Mouse (Mus musculus) spleen, adult 2 months (tissue): ENCODE measurements at regions not wholly inside any gene's neighbourhood (a gene's known extent, or its start where the extent isn't known, plus 50 kb on each side); places are given as distances from the start of the nearest gene placed in this dataset.

Source experiments
- CTCF ChIP-seq: fragments of 200-500 bp; IDR thresholded peaks from 2 replicates; pipeline ENCODE4 v1.5.1; 2011; ENCODE audit warnings: mild to moderate bottlenecking, inconsistent platforms; ENCODE audit not compliant: insufficient read depth, insufficient read length, insufficient replicate concordance; ENCODE audit errors: extremely low read depth
- POLR2A ChIP-seq: fragments of 200-500 bp; IDR thresholded peaks from 2 replicates; pipeline ENCODE4 v1.6.1; 2011; ENCODE audit warnings: low read depth, low read length, inconsistent platforms

DNA sequence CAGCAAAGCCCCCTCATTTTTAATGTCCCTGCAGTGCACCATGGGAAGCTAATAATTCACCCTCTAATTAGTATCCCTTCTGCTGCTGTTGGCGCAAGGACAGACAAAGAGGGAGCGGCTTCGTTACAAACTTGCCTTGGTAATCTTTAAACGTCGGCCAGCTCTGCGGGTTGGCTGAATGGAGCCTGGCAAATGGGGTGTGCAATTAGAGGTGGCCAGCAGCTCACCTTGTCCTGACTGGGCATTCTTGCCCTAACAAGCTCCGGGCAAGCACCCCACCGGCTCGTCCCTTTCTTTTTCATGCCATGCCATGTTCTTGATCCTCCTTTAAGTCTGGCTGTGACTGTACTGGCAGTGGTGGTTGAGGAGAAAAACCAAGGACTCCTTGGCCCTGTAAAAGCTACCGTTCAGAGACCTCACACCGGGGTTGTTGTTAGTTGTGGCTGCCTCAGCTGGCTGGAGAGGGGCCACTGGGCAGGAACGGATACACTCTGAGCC lies 179.2 kb upstream of the N4bp1 start:
- TF ChIP-seq CTCF (no peak), POLR2A (no peak)
